Mouse (Mus musculus) urinary bladder, postnatal 10 days (tissue): ENCODE data around the gene 2210016L21Rik.

Experiments used
- DNase-seq: peaks from one replicate; pipeline ENCODE4 v3.0.0; 2022; ENCODE audit warnings: low spot score

2210016L21Rik gene

DNA sequence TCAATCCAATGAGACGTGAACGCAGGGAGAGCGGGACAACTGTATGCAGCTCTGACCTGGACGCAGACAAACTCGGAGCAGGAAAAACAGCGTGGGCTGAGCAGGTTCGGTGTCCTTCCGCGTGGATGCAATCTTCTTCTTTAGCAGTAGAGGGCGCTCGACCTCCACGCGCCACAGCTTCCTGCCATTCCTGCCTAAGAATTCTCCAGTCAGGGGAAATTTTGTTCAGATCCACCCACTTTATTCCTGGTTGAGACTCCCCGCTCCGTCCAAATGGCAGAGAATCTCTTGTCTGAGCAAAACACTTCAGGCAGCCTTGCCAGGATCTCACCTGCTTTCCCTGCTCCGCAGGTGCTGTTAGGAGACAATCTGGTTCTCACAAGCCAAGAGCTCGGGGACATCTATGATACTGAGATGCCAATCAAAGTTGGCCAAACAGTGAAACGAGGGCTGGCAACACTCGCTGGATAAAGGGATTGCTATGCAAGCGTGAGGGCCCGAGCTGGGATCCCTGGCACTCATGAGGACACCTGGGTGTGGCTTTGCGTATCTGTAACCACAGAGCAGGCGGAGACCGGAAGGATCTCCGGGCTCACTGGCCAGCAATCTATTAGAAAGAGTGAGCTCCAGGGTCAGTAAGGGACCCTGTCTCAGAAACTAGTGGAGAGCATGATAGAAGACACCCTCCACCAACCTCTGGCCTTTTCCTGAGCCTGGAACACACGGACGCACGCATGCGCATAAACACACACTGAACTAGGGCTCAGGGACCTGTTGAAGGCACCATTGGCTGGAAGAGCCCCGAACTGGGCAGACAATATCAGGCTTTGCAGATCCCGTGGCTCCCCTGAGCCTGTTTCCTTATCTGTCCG, 37.5 kb downstream of the 2210016L21Rik start:
- DNase-seq, result no peak

- DNase-seq, result no peak
These were observed 38.3 kb downstream of the 2210016L21Rik start for GRCm38 (mm10) chr5:114980122-114980748.

- peak; percentile 4 for DNase-seq
These were observed 40.0 kb downstream of the 2210016L21Rik start for GRCm38 (mm10) chr5:114982001-114982400.

- no peak for DNase-seq
These were observed 43.1 kb downstream of the 2210016L21Rik start for GRCm38 (mm10) chr5:114985074-114985473.

GRCm38 (mm10) chr5:114996447-114996846, 54.5 kb downstream of the 2210016L21Rik start:
- DNase-seq, result no peak

DNA sequence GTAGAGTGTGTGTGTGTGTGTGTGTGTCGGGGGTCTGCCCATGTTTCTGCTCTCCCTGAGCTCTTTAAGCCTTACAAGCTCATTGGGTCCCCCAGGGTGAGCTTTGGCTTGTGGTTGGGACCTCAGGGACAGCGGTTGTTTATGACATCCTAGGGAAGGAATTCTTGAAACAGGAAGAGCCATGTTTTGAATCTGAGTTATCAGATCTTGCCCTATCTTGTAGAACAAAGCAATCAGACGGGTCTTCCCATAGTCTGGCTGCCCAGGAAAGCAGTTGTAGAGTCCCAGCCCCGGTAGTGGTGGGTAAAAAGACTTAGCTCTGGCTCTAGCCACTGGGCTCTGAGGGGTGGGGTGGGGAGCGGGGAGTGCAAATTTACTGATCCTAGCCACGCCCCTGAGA, 55.4 kb downstream of the 2210016L21Rik start:
- no peak for DNase-seq
